Mouse (Mus musculus) CH12.LX (cell line): Measurements from ENCODE around the gene Slc25a34.

Experiments used
- CHD2 ChIP-seq: IDR thresholded peaks from 2 replicates; pipeline ENCODE4 v1.6.1; 2011; ENCODE audit warnings: low read length, improper control_type of control experiment
- CTCF ChIP-seq, 2 experiments: IDR thresholded peaks in 1 of 2; conservative IDR thresholded peaks in 1 of 2; 2 replicates each; pipeline ENCODE4 v1.5.1; 2011 to 2012; ENCODE audit warnings: low read depth in 2 of 2, low read length in 2 of 2, improper control_type of control experiment in 1 of 2, inconsistent platforms in 1 of 2, mild to moderate bottlenecking in 1 of 2, moderate library complexity in 1 of 2
- E2F4 ChIP-seq: IDR thresholded peaks from 2 replicates; pipeline ENCODE4 v1.6.1; 2011; ENCODE audit warnings: low read depth, low read length, improper control_type of control experiment; ENCODE audit not compliant: insufficient replicate concordance
- ELF1 ChIP-seq: IDR thresholded peaks from 2 replicates; pipeline ENCODE4 v1.6.1; 2014; ENCODE audit warnings: low read depth, mild to moderate bottlenecking, inconsistent platforms, low read length, improper control_type of control experiment
- EP300 ChIP-seq: IDR thresholded peaks from 2 replicates; pipeline ENCODE4 v1.6.1; 2011; ENCODE audit warnings: low read length, improper control_type of control experiment
- ETS1 ChIP-seq: conservative IDR thresholded peaks from 2 replicates; pipeline ENCODE4 v1.6.1; 2012; ENCODE audit warnings: low read depth, mild to moderate bottlenecking, inconsistent platforms, low read length, improper control_type of control experiment, moderate library complexity
- MXI1 ChIP-seq: IDR thresholded peaks from 2 replicates; pipeline ENCODE4 v1.6.1; 2011; ENCODE audit warnings: mild to moderate bottlenecking, low read depth, low read length, improper control_type of control experiment
- POLR2A ChIP-seq: IDR thresholded peaks from 2 replicates; pipeline ENCODE4 v1.6.1; 2011; ENCODE audit warnings: low read depth, mild to moderate bottlenecking, improper control_type of control experiment, low read length
- RAD21 ChIP-seq: IDR thresholded peaks from 2 replicates; pipeline ENCODE4 v1.6.1; 2011; ENCODE audit warnings: low read depth, mild to moderate bottlenecking, low read length, improper control_type of control experiment, moderate library complexity
- RCOR1 ChIP-seq: conservative IDR thresholded peaks from 2 replicates; pipeline ENCODE4 v1.6.1; 2012; ENCODE audit warnings: low read depth, mild to moderate bottlenecking, inconsistent platforms, low read length, improper control_type of control experiment
- SIN3A ChIP-seq: IDR thresholded peaks from 2 replicates; pipeline ENCODE4 v1.6.1; 2012; ENCODE audit warnings: low read length, improper control_type of control experiment, inconsistent platforms
- USF1 ChIP-seq: IDR thresholded peaks from 2 replicates; pipeline ENCODE4 v1.6.1; 2014; ENCODE audit warnings: low read depth, mild to moderate bottlenecking, inconsistent platforms, low read length, improper control_type of control experiment

DNA sequence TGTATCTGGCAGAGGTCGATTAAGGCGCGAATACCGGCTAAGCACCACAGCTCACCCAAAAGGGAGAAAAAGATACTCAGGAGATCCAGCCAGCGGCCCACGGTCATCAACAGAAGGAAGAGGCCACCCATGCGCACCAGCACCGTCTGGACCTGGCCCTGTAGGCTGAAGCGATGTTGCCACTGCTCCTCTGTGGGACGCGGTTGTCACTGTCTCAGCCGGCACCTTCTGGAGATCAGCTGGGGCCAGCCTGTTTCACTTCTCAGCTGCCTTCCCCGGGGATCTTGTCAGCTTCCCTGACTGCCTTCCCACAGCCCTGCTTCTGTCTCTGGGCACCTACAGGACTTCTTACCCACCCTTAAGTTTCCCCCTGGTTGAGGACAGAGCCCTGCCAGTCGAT, 8.7 kb downstream of the Slc25a34 start:
- TF ChIP-seq EP300 (no peak), USF1 (no peak), POLR2A (no peak), ETS1 (no peak), ELF1 (no peak), CTCF (conservative IDR thresholded peaks at IDR 0.05 in 1 of 2, IDR thresholded peaks at IDR 0.05 in 1 of 2; ENCODE audit: low read depth in 2 of 2, low read length in 2 of 2) (no peak), E2F4 (no peak), MXI1 (no peak), SIN3A (no peak), RCOR1 (no peak), RAD21 (no peak), CHD2 (no peak)
